Comparison of ENCODE assay signal across 22 mouse cellular contexts in genomic region chr1:137650629-137651028, GRCm38 (mm10).
DNase-seq lines count a peak whose midpoint lies in the region; ATAC-seq and TF ChIP-seq lines count a peak whose summit lies in the region.
"Had no signal": no experiment of that assay in that cellular context is flagged by ENCODE, and none has a peak within 500 bp of the region (broad histone marks: within the 10 kb centered on the region; RNA-seq: fewer than 3 reads in every experiment).

No protein-coding gene starts in this region.

- no peak overlapping the region for H3K4me2 ChIP-seq in embryonic facial prominence, embryonic 13.5 days
- no peak overlapping the region for H3K4me2 ChIP-seq in heart, embryonic 16.5 days (ENCODE audit: low read depth, low read length)
- H3K4me2 ChIP-seq in heart, embryonic 12.5 days, result no peak overlapping the region
- no peak overlapping the region for H3K4me2 ChIP-seq in lung, embryonic 16.5 days (ENCODE audit: low read depth, low read length)
- H3K4me2 ChIP-seq: embryonic facial prominence, embryonic 12.5 days; heart, embryonic 11.5 days; hindbrain, embryonic 14.5 days; intestine, embryonic 15.5 days had no signal

- no peaks in the 10 kb centered on the region for H3K9me3 ChIP-seq in embryonic facial prominence, embryonic 13.5 days
- no peaks in the 10 kb centered on the region for H3K9me3 ChIP-seq in embryonic facial prominence, embryonic 10.5 days
- H3K9me3 ChIP-seq in heart, embryonic 16.5 days (replicated peaks; ENCODE audit: control insufficient read depth, low read length), result no peaks in the 10 kb centered on the region
- H3K9me3 ChIP-seq in heart, embryonic 12.5 days (replicated peaks), result no peaks in the 10 kb centered on the region
- no peaks in the 10 kb centered on the region for H3K9me3 ChIP-seq in lung, embryonic 16.5 days (ENCODE audit: control insufficient read depth, low read length)
- H3K9me3 ChIP-seq in limb, embryonic 10.5 days (replicated peaks), result no peaks in the 10 kb centered on the region
- H3K9me3 ChIP-seq: embryonic facial prominence, embryonic 12.5 days; hindbrain, embryonic 10.5 days; intestine, embryonic 15.5 days had no signal

- TF ChIP-seq POLR2A in lung, adult 2 months (IDR thresholded peaks at IDR 0.05; ENCODE audit: borderline replicate concordance, extremely low read depth, low read depth, low read length), result no peak

- no peak for DNase-seq in embryonic facial prominence, embryonic 10.5 days (ENCODE audit: low spot score)
- DNase-seq in lung, adult 2 months, result no peak
- DNase-seq in limb, embryonic 10.5 days (ENCODE audit: low spot score), result no peak
- DNase-seq: adrenal gland, postnatal 10 days; B cell, adult 2 months; cerebellum, adult 11 months; cerebellum, adult 8-10 months; cerebellum, postnatal 14 days; embryo, embryonic 11 days; gastrocnemius, postnatal 10 days; heart, adult 2 months; heart, postnatal 14 days had no signal

- peak overlapping the region; percentile 51; the same call in 1 of the 2 replicates for H3K27ac ChIP-seq in embryonic facial prominence, embryonic 13.5 days
- H3K27ac ChIP-seq in embryonic facial prominence, embryonic 10.5 days (replicated peaks), result no peak overlapping the region
- H3K27ac ChIP-seq in heart, embryonic 16.5 days (ENCODE audit: low read length), result peak overlapping the region; percentile 59
- H3K27ac ChIP-seq in heart, embryonic 12.5 days (ENCODE audit: poor library complexity, severe bottlenecking), result no peak overlapping the region
- H3K27ac ChIP-seq in lung, embryonic 16.5 days (ENCODE audit: low read length), result peak overlapping the region; percentile 17; the same call in 1 of the 2 replicates
- peak overlapping the region; percentile 76 for H3K27ac ChIP-seq in limb, embryonic 10.5 days
- H3K27ac ChIP-seq: hindbrain, embryonic 10.5 days; hindbrain, embryonic 14.5 days; intestine, embryonic 15.5 days had no signal

- no peak overlapping the region for H3K4me3 ChIP-seq in embryonic facial prominence, embryonic 13.5 days
- H3K4me3 ChIP-seq in embryonic facial prominence, embryonic 10.5 days, result no peak overlapping the region
- H3K4me3 ChIP-seq in heart, embryonic 16.5 days (ENCODE audit: low read length), result no peak overlapping the region
- H3K4me3 ChIP-seq in heart, embryonic 12.5 days, result no peak overlapping the region
- H3K4me3 ChIP-seq in lung, embryonic 16.5 days (ENCODE audit: low read length), result no peak overlapping the region
- H3K4me3 ChIP-seq in lung, adult 2 months (replicated peaks; ENCODE audit: extremely low read depth, low read depth, low read length), result no peak overlapping the region
- H3K4me3 ChIP-seq in limb, embryonic 10.5 days, result no peak overlapping the region
- H3K4me3 ChIP-seq: embryonic facial prominence, embryonic 12.5 days; heart, adult 2 months; hindbrain, embryonic 10.5 days; intestine, embryonic 15.5 days had no signal

- ATAC-seq in embryonic facial prominence, embryonic 13.5 days (ENCODE audit: insufficient number of reproducible peaks, insufficient read depth, low FRiP score, low TSS enrichment, low read depth), result no peak
- no peak for ATAC-seq in heart, embryonic 16.5 days (replicated peaks; ENCODE audit: extremely low read depth, insufficient read depth, low FRiP score)
- no peak for ATAC-seq in heart, embryonic 12.5 days (ENCODE audit: insufficient number of reproducible peaks, low FRiP score)
- ATAC-seq in lung, embryonic 16.5 days (ENCODE audit: low read depth), result no peak
- ATAC-seq: forebrain, embryonic 14.5 days; intestine, embryonic 15.5 days had no signal

- H3K4me1 ChIP-seq in embryonic facial prominence, embryonic 13.5 days, result peaks cover 26% of the 10 kb centered on the region
- peaks cover 15% of the 10 kb centered on the region for H3K4me1 ChIP-seq in embryonic facial prominence, embryonic 10.5 days
- peaks cover 21% of the 10 kb centered on the region for H3K4me1 ChIP-seq in heart, embryonic 16.5 days (ENCODE audit: control insufficient read depth, insufficient read depth, low read length)
- peaks cover 11% of the 10 kb centered on the region for H3K4me1 ChIP-seq in heart, embryonic 12.5 days (replicated peaks)
- H3K4me1 ChIP-seq in lung, embryonic 16.5 days (replicated peaks; ENCODE audit: control insufficient read depth, insufficient read depth, low read length), result peaks cover 13% of the 10 kb centered on the region
- H3K4me1 ChIP-seq in lung, adult 2 months (ENCODE audit: control insufficient read depth, insufficient read depth, low read length), result no peaks in the 10 kb centered on the region
- peaks cover 31% of the 10 kb centered on the region for H3K4me1 ChIP-seq in limb, embryonic 10.5 days

- H3K9ac ChIP-seq in embryonic facial prominence, embryonic 13.5 days, result no peak overlapping the region
- no peak overlapping the region for H3K9ac ChIP-seq in heart, embryonic 16.5 days (ENCODE audit: low read length)
- H3K9ac ChIP-seq in heart, embryonic 12.5 days, result no peak overlapping the region
- H3K9ac ChIP-seq in lung, embryonic 16.5 days (ENCODE audit: low read length), result no peak overlapping the region
- H3K9ac ChIP-seq: embryonic facial prominence, embryonic 12.5 days; hindbrain, embryonic 14.5 days; intestine, embryonic 15.5 days had no signal

- H3K27me3 ChIP-seq in embryonic facial prominence, embryonic 13.5 days, result no peaks in the 10 kb centered on the region
- H3K27me3 ChIP-seq in embryonic facial prominence, embryonic 10.5 days (replicated peaks; ENCODE audit: low read depth, poor library complexity, severe bottlenecking), result no peaks in the 10 kb centered on the region
- no peaks in the 10 kb centered on the region for H3K27me3 ChIP-seq in heart, embryonic 16.5 days (ENCODE audit: control insufficient read depth, insufficient read depth, low read length)
- H3K27me3 ChIP-seq in heart, embryonic 12.5 days (replicated peaks), result no peaks in the 10 kb centered on the region
- H3K27me3 ChIP-seq in lung, embryonic 16.5 days (ENCODE audit: control insufficient read depth, insufficient read depth, low read depth, low read length), result no peaks in the 10 kb centered on the region
- no peaks in the 10 kb centered on the region for H3K27me3 ChIP-seq in limb, embryonic 10.5 days (ENCODE audit: low read depth, poor library complexity, severe bottlenecking)
- H3K27me3 ChIP-seq: embryonic facial prominence, embryonic 12.5 days; intestine, embryonic 15.5 days had no signal

- no peaks in the 10 kb centered on the region for H3K36me3 ChIP-seq in embryonic facial prominence, embryonic 13.5 days
- H3K36me3 ChIP-seq in embryonic facial prominence, embryonic 10.5 days (replicated peaks), result no peaks in the 10 kb centered on the region
- no peaks in the 10 kb centered on the region for H3K36me3 ChIP-seq in heart, embryonic 16.5 days (ENCODE audit: control insufficient read depth, insufficient read depth)
- H3K36me3 ChIP-seq in heart, embryonic 12.5 days, result no peaks in the 10 kb centered on the region
- no peaks in the 10 kb centered on the region for H3K36me3 ChIP-seq in lung, embryonic 16.5 days (ENCODE audit: control insufficient read depth, insufficient read depth, low read length)
- no peaks in the 10 kb centered on the region for H3K36me3 ChIP-seq in limb, embryonic 10.5 days
- H3K36me3 ChIP-seq: embryonic facial prominence, embryonic 12.5 days; hindbrain, embryonic 10.5 days; intestine, embryonic 15.5 days had no signal

- 45% methylated on average over 3 of the region's 3 CpGs for WGBS in embryonic facial prominence, embryonic 13.5 days
- WGBS in embryonic facial prominence, embryonic 10.5 days, result 63% methylated on average over 3 of the region's 3 CpGs
- 57% methylated on average over 3 of the region's 3 CpGs for WGBS in heart, embryonic 16.5 days
- WGBS in heart, embryonic 12.5 days, result 53% methylated on average over 3 of the region's 3 CpGs
- 47% methylated on average over 3 of the region's 3 CpGs for WGBS in lung, embryonic 16.5 days
- 60% methylated on average over 3 of the region's 3 CpGs for WGBS in lung, adult 2 months
- 63% methylated on average over 3 of the region's 3 CpGs for WGBS in limb, embryonic 10.5 days

- TF ChIP-seq CTCF in lung, adult 2 months (IDR thresholded peaks at IDR 0.05; ENCODE audit: insufficient read depth, low read length), result no peak

Comparison
In these comparisons a context has a peak if more than half of its experiments do, and no peak if none do; other contexts are left out.
1. H3K27ac ChIP-seq: peak in embryonic facial prominence, embryonic 13.5 days (single experiment), heart, embryonic 16.5 days (single experiment), lung, embryonic 16.5 days (single experiment) and limb, embryonic 10.5 days (single experiment); none in embryonic facial prominence, embryonic 10.5 days (single experiment) and heart, embryonic 12.5 days (single experiment).